Comparison of ENCODE assay signal across 9 mouse cellular contexts in genomic region chr11:87393855-87394254, GRCm38 (mm10). TPM values are rescaled to one million over a fixed set of nuclear protein-coding genes. Genes with fewer than 3 reads are reported as not detected.
DNase-seq lines count a peak whose midpoint lies in the region; ATAC-seq and TF ChIP-seq lines count a peak whose summit lies in the region.
"Had no signal": no experiment of that assay in that cellular context is flagged by ENCODE, and none has a peak within 500 bp of the region (broad histone marks: within the 10 kb centered on the region; RNA-seq: fewer than 3 reads in every experiment).

No protein-coding gene starts in this region.

- intact Hi-C loops in left cerebral cortex, postnatal 4 days (cut with DNase I): no loop called here

- ATAC-seq in kidney, embryonic 14.5 days (ENCODE audit: low FRiP score, low TSS enrichment): no peak

- no peaks in the 10 kb centered on the region for H3K4me1 ChIP-seq in kidney, embryonic 14.5 days (ENCODE audit: control insufficient read depth, insufficient read depth, low read length)
- no peaks in the 10 kb centered on the region for H3K4me1 ChIP-seq in MEL (ENCODE audit: control insufficient read depth in 1 of 2, insufficient read depth in 2 of 2, low read length in 2 of 2)
- H3K4me1 ChIP-seq: embryonic facial prominence, embryonic 13.5 days had no signal

- TF ChIP-seq RAD21 in MEL (IDR thresholded peaks at IDR 0.05; ENCODE audit: low read depth, low read length): peak; percentile 93

- 56% methylated on average over 1 of the region's 1 CpGs for WGBS in kidney, embryonic 14.5 days

- TF ChIP-seq EP300 in MEL (IDR thresholded peaks at IDR 0.05; ENCODE audit: low read depth in 1 of 2, low read length in 2 of 2): no peak

- no peak overlapping the region for H3K4me2 ChIP-seq in kidney, embryonic 14.5 days (replicated peaks; ENCODE audit: low read depth, low read length)
- H3K4me2 ChIP-seq: embryonic facial prominence, embryonic 13.5 days had no signal

- no peaks in the 10 kb centered on the region for H3K79me2 ChIP-seq in MEL (ENCODE audit: control insufficient read depth, insufficient read depth, low read length, poor library complexity)

- peak; percentile 46 for DNase-seq in kidney, adult 9 months
- peak; percentile 82 for DNase-seq in MEL (ENCODE audit: low read depth, low spot score)
- DNase-seq in c-Kit-positive CD71-negative TER-119-negative erythroid progenitor cells, embryonic 14.5 days (ENCODE audit: low read depth): peak; percentile 23
- DNase-seq in frontal cortex, postnatal 36 days (ENCODE audit: low spot score in 2 of 2): peak; percentile 44 to 60
- peak; percentile 39 for DNase-seq in left cerebral cortex, postnatal 4 days
- DNase-seq in right cerebral cortex, adult 2 months (ENCODE audit: low spot score in 2 of 2): peak; percentile 69 to 74
- no peak for DNase-seq in ovary, adult 18-20 months (ENCODE audit: low spot score)

- TF ChIP-seq CTCF in MEL (IDR thresholded peaks at IDR 0.05 in 2 of 3, conservative IDR thresholded peaks at IDR 0.05 in 1 of 3; ENCODE audit: control insufficient read depth in 1 of 3, insufficient read depth in 1 of 3, low read depth in 2 of 3, low read length in 3 of 3, poor library complexity in 1 of 3, severe bottlenecking in 1 of 3): peak; percentile 75 to 93 (median 89)

- no peak overlapping the region for H3K27ac ChIP-seq in kidney, embryonic 14.5 days (ENCODE audit: low read depth, low read length)
- H3K27ac ChIP-seq in MEL (ENCODE audit: control insufficient read depth, low read depth, low read length): no peak overlapping the region
- H3K27ac ChIP-seq: embryonic facial prominence, embryonic 13.5 days had no signal

- no peaks in the 10 kb centered on the region for H3K36me3 ChIP-seq in kidney, embryonic 14.5 days (ENCODE audit: control insufficient read depth, insufficient read depth, low read length)
- no peaks in the 10 kb centered on the region for H3K36me3 ChIP-seq in MEL (ENCODE audit: control insufficient read depth in 1 of 2, insufficient read depth in 2 of 2, low read length in 2 of 2)

- H3K27me3 ChIP-seq in kidney, embryonic 14.5 days (ENCODE audit: control insufficient read depth, insufficient read depth, low read length): no peaks in the 10 kb centered on the region
- H3K27me3 ChIP-seq in MEL (ENCODE audit: control insufficient read depth in 1 of 2, insufficient read depth in 2 of 2, low read length in 2 of 2): no peaks in the 10 kb centered on the region
- H3K27me3 ChIP-seq: embryonic facial prominence, embryonic 13.5 days had no signal

- H3K4me3 ChIP-seq in kidney, embryonic 14.5 days (ENCODE audit: low read length): no peak overlapping the region
- no peak overlapping the region for H3K4me3 ChIP-seq in MEL (ENCODE audit: control insufficient read depth in 1 of 2, insufficient read depth in 1 of 2, low read depth in 2 of 2, low read length in 2 of 2)
- H3K4me3 ChIP-seq: embryonic facial prominence, embryonic 13.5 days had no signal

- no peak for TF ChIP-seq POLR2A in MEL (IDR thresholded peaks at IDR 0.05; ENCODE audit: control insufficient read depth in 1 of 2, insufficient read depth in 1 of 2, low read depth in 1 of 2, low read length in 2 of 2, poor library complexity in 1 of 2)

- H3K9ac ChIP-seq in kidney, embryonic 14.5 days (ENCODE audit: low read depth, low read length): no peak overlapping the region
- H3K9ac ChIP-seq in MEL (ENCODE audit: control insufficient read depth, low read depth, low read length, poor library complexity, severe bottlenecking): no peak overlapping the region
- H3K9ac ChIP-seq: embryonic facial prominence, embryonic 13.5 days had no signal

- H3K9me3 ChIP-seq in kidney, embryonic 14.5 days (ENCODE audit: control insufficient read depth, low read length): no peaks in the 10 kb centered on the region
- no peaks in the 10 kb centered on the region for H3K9me3 ChIP-seq in MEL (replicated peaks; ENCODE audit: insufficient read depth, low read length)
- H3K9me3 ChIP-seq: embryonic facial prominence, embryonic 13.5 days had no signal

TF ChIP-seq in MEL, 35 proteins besides CTCF, POLR2A, EP300 and RAD21:
- TF ChIP-seq SIN3A (IDR thresholded peaks at IDR 0.05; ENCODE audit: low read length) (peak; percentile 39; the same call in 1 of the 2 replicates), RCOR1 (IDR thresholded peaks at IDR 0.05; ENCODE audit: low read depth, low read length) (no peak), JUND (IDR thresholded peaks at IDR 0.05; ENCODE audit: low read depth, low read length) (peak; percentile 29; the same call in 1 of the 2 replicates), POLR2AphosphoS5 (IDR thresholded peaks at IDR 0.05; ENCODE audit: borderline replicate concordance, low read depth, low read length) (no peak), MYC (IDR thresholded peaks at IDR 0.05; ENCODE audit: low read depth, low read length) (0 out of 2 replicates have a peak, but pooled peaks have one; percentile 28), ETS1 (IDR thresholded peaks at IDR 0.05; ENCODE audit: low read depth, low read length) (no peak), ZC3H11A (IDR thresholded peaks at IDR 0.05; ENCODE audit: low read depth, low read length) (peak; percentile 92), E2F4 (IDR thresholded peaks at IDR 0.05; ENCODE audit: borderline replicate concordance, low read depth, low read length) (no peak), MAZ (IDR thresholded peaks at IDR 0.05; ENCODE audit: low read depth, low read length) (no peak), SMC3 (IDR thresholded peaks at IDR 0.05; ENCODE audit: low read depth, low read length) (peak; percentile 94), ZKSCAN1 (IDR thresholded peaks at IDR 0.05; ENCODE audit: low read depth, low read length) (no peak), UBTF (IDR thresholded peaks at IDR 0.05; ENCODE audit: borderline replicate concordance, insufficient read depth, low read depth, low read length) (no peak), CHD2 (IDR thresholded peaks at IDR 0.05; ENCODE audit: low read length) (no peak)

RNA-seq across cellular contexts. Expression of gene Rad51c, which starts 10.9 kb away (rescaled TPM):
- polyA plus RNA-seq in kidney, embryonic 14.5 days (2014; fragmentation: Nextera tagmentation; extraction: Ambion mirVana): 7.4 and 8.2 TPM in 2 replicates
- total RNA-seq in MEL (2012; rRNA removed): 1.5 and 2.5 TPM in 2 replicates
- polyA plus RNA-seq in MEL (2012; ENCODE audit: insufficient read depth in 1 of 2, insufficient read length in 2 of 2, low read depth in 1 of 2, low replicate concordance in 2 of 2, missing spikeins in 1 of 2): 1 to 10 TPM in 1 of 2 experiments, not detected in 1; 1.9 TPM
- total RNA-seq in left cerebral cortex, postnatal 4 days (2021): 1 to 10 TPM; 4.0 to 4.8 TPM

RNA-seq across cellular contexts. Expression of gene Tex14, which starts 11.0 kb away (rescaled TPM):
- polyA plus RNA-seq in kidney, embryonic 14.5 days (2014; fragmentation: Nextera tagmentation; extraction: Ambion mirVana): 0.27 and 0.71 TPM in 2 replicates
- 0.23 and 0.42 TPM in 2 replicates for total RNA-seq in MEL (2012; rRNA removed)
- polyA plus RNA-seq in MEL (2012; ENCODE audit: insufficient read depth in 1 of 2, insufficient read length in 2 of 2, low read depth in 1 of 2, low replicate concordance in 2 of 2, missing spikeins in 1 of 2): under 1 TPM in 1 of 2 experiments, not detected in 1; 0.42 TPM
- under 1 TPM; 0.34 to 0.44 TPM for total RNA-seq in left cerebral cortex, postnatal 4 days (2021)

RNA-seq across cellular contexts. Expression of gene Ppm1e, which starts 35.0 kb away (rescaled TPM):
- polyA plus RNA-seq in kidney, embryonic 14.5 days (2014; fragmentation: Nextera tagmentation; extraction: Ambion mirVana): 3.7 and 4.2 TPM in 2 replicates
- 1.3 TPM in 2 replicates for total RNA-seq in MEL (2012; rRNA removed)
- polyA plus RNA-seq in MEL (2012; ENCODE audit: insufficient read depth in 1 of 2, insufficient read length in 2 of 2, low read depth in 1 of 2, low replicate concordance in 2 of 2, missing spikeins in 1 of 2): 1 to 10 TPM in 1 of 2 experiments, not detected in 1; 2.8 TPM
- 100 to 1,000 TPM; 106 to 111 TPM for total RNA-seq in left cerebral cortex, postnatal 4 days (2021)

Comparison
In these comparisons a context has a peak if more than half of its experiments do, and no peak if none do; other contexts are left out.
1. RNA of gene Ppm1e, which starts 35.0 kb away (total RNA-seq): 106 to 111 TPM in left cerebral cortex, postnatal 4 days; 1.3 TPM in MEL; every median in the first group is over 10 times any median in the second.